Mouse (Mus musculus) heart, postnatal 0 days (tissue): ENCODE measurements around the gene Zc3h7a.

Experiments used
- CTCF ChIP-seq: IDR thresholded peaks from 2 replicates; pipeline ENCODE4 v1.5.1; 2016; ENCODE audit warnings: antibody characterized with exemption, control low read depth, low read depth
- EP300 ChIP-seq: IDR thresholded peaks from 2 replicates; pipeline ENCODE4 v1.6.1; 2016; ENCODE audit warnings: antibody characterized with exemption, low read depth

- TF ChIP-seq CTCF (no peak), EP300 (no peak)
Observed at GRCm38 (mm10) chr16:11193231-11193630, 17.0 kb upstream of the Zc3h7a start.
